Mouse (Mus musculus) hindbrain, embryonic 13.5 days (tissue): ENCODE data around the gene Accs. TPM values are rescaled to one million over a fixed set of nuclear protein-coding genes. Genes with fewer than 3 reads are reported as not detected.

ENCODE experiments used
- ATAC-seq: fragments of 200-750 bp; cut with Nextera tagmentation; 2 replicates; pipeline ENCODE4 v1.8.0; 2017; ENCODE audit warnings: moderate TSS enrichment; ENCODE audit not compliant: low FRiP score
- H3K27ac ChIP-seq: fragments of 300-500 bp; sonication (generic); 2 replicates; pipeline ENCODE4 v1.5.1; 2015; ENCODE audit warnings: inconsistent platforms, mild to moderate bottlenecking, moderate library complexity
- H3K27me3 ChIP-seq: fragments of 300-500 bp; sonication (generic); 2 replicates; pipeline ENCODE4 v1.6.1; 2015; ENCODE audit warnings: mild to moderate bottlenecking, inconsistent platforms
- H3K36me3 ChIP-seq: fragments of 300-500 bp; sonication (generic); 2 replicates; pipeline ENCODE4 v1.6.1; 2015; ENCODE audit warnings: mild to moderate bottlenecking, inconsistent platforms
- H3K4me1 ChIP-seq: fragments of 300-500 bp; sonication (generic); replicated peaks from 2 replicates; pipeline ENCODE4 v1.6.1; 2015; ENCODE audit warnings: inconsistent platforms
- H3K4me2 ChIP-seq: fragments of 300-500 bp; sonication (generic); 2 replicates; pipeline ENCODE4 v1.6.1; 2015; ENCODE audit warnings: inconsistent platforms, mild to moderate bottlenecking, moderate library complexity
- H3K4me3 ChIP-seq: fragments of 300-500 bp; sonication (generic); 2 replicates; pipeline ENCODE4 v1.5.1; 2015; ENCODE audit warnings: mild to moderate bottlenecking, inconsistent platforms
- H3K9ac ChIP-seq: fragments of 300-500 bp; sonication (generic); 2 replicates; pipeline ENCODE4 v1.6.1; 2015; ENCODE audit warnings: mild to moderate bottlenecking, inconsistent platforms
- H3K9me3 ChIP-seq: fragments of 300-500 bp; sonication (generic); 2 replicates; pipeline ENCODE4 v1.6.1; 2016; ENCODE audit warnings: inconsistent platforms
- WGBS: fragments of 180-500 bp; shearing (Covaris S2); methylation state at CpG from one replicate; pipeline ENCODE4 v1.1.7; 2015; 5-methylcytosine and 5-hydroxymethylcytosine counted together
- polyA plus RNA-seq: library from polyadenylated mRNA; unstranded; fragments of >200 nt; fragmentation: Nextera tagmentation; extraction: Ambion mirVana; gene quantifications from 2 replicates; pipeline ENCODE4 v1.2.1, GENCODE M21; 2015

Accs gene
- polyA plus RNA-seq, 1 experiment from 2014 or later = 6.2 TPM

DNA sequence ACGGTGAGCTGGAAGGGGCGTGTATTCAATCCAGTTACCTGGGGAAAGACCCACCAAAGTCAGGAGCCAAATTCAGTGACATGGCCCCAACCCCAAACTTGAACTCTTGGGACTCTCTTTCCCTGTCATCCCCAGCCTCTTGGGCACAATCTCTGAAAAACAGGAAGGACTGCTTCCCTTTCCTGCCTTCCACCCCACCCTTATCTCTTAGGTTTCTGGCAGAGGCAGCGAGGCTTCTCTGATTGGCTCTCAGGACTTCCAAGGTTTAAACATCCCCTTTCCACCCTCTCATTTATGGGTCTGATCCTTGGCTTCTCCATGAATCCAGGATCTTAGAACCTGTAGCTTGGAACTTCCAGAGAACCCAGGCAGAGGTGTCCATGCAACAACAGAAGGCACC is 8.4 kb downstream of the Accs start:
- 0 out of 2 replicates have a peak, but pooled peaks cover 3% of the 10 kb centered on the region for H3K9me3 ChIP-seq
- H3K27me3 ChIP-seq = no peaks in the 10 kb centered on the region
- 98% methylated on average over 3 of the region's 3 CpGs for WGBS
- H3K9ac ChIP-seq = no peak overlapping the region
- no peak for ATAC-seq
- peaks cover 94% of the 10 kb centered on the region for H3K36me3 ChIP-seq
- no peak overlapping the region for H3K4me2 ChIP-seq
- no peaks in the 10 kb centered on the region for H3K4me1 ChIP-seq
- no peak overlapping the region for H3K4me3 ChIP-seq
- H3K27ac ChIP-seq = no peak overlapping the region

- H3K9ac ChIP-seq = no peak overlapping the region
- peaks cover 94% of the 10 kb centered on the region for H3K36me3 ChIP-seq
- H3K27ac ChIP-seq = no peak overlapping the region
- no peaks in the 10 kb centered on the region for H3K4me1 ChIP-seq
- 0 out of 2 replicates have a peak, but pooled peaks cover 3% of the 10 kb centered on the region for H3K9me3 ChIP-seq
- H3K27me3 ChIP-seq = no peaks in the 10 kb centered on the region
- 86% methylated on average over 6 of the region's 6 CpGs for WGBS
- H3K4me2 ChIP-seq = no peak overlapping the region
- ATAC-seq = no peak
- H3K4me3 ChIP-seq = no peak overlapping the region
Observed at GRCm38 (mm10) chr2:93840109-93840508, 9.6 kb downstream of the Accs start.

GRCm38 (mm10) chr2:93838931-93839330 is 10.8 kb downstream of the Accs start:
- no peak overlapping the region for H3K4me3 ChIP-seq
- 91% methylated on average over 4 of the region's 4 CpGs for WGBS
- H3K9me3 ChIP-seq = 0 out of 2 replicates have a peak, but pooled peaks cover 3% of the 10 kb centered on the region
- no peak for ATAC-seq
- H3K4me2 ChIP-seq = no peak overlapping the region
- H3K27ac ChIP-seq = no peak overlapping the region
- H3K4me1 ChIP-seq = no peaks in the 10 kb centered on the region
- H3K36me3 ChIP-seq = peaks cover 93% of the 10 kb centered on the region
- no peak overlapping the region for H3K9ac ChIP-seq
- no peaks in the 10 kb centered on the region for H3K27me3 ChIP-seq

GRCm38 (mm10) chr2:93836232-93836785 is 13.4 kb downstream of the Accs start:
- ATAC-seq = no peak
- no peak overlapping the region for H3K9ac ChIP-seq
- no peaks in the 10 kb centered on the region for H3K27me3 ChIP-seq
- no peaks in the 10 kb centered on the region for H3K4me1 ChIP-seq
- 76% methylated on average over 13 of the region's 13 CpGs for WGBS
- H3K36me3 ChIP-seq = peaks cover 74% of the 10 kb centered on the region
- no peak overlapping the region for H3K4me2 ChIP-seq
- no peak overlapping the region for H3K27ac ChIP-seq
- H3K4me3 ChIP-seq = no peak overlapping the region
- H3K9me3 ChIP-seq = 0 out of 2 replicates have a peak, but pooled peaks cover 3% of the 10 kb centered on the region

DNA sequence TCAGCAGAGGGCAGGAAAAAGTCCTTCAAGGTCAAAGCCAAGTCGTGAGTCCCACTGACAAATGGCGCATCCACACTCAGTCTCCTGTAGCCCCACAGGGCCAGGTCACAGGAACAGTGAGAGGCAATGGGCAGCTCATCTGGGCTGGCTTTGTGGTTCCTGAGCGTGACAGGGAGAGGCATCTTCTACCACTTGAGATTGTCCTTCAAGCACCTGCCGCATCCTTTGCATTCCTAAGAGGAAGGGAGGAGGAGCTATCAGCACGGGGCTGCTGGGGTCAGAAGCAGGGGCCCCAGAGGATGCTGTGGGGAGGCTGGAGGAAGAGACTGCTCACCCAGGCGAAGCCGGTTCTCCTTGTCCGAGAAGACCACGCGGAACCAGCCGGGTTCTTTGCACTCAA is 14.1 kb downstream of the Accs start:
- 0 out of 2 replicates have a peak, but pooled peaks cover under 1% of the 10 kb centered on the region for H3K9me3 ChIP-seq
- H3K4me1 ChIP-seq = no peaks in the 10 kb centered on the region
- H3K27ac ChIP-seq = no peak overlapping the region
- no peaks in the 10 kb centered on the region for H3K27me3 ChIP-seq
- no peak overlapping the region for H3K9ac ChIP-seq
- 84% methylated on average over 11 of the region's 11 CpGs for WGBS
- H3K4me2 ChIP-seq = no peak overlapping the region
- no peak for ATAC-seq
- H3K36me3 ChIP-seq = peaks cover 66% of the 10 kb centered on the region
- no peak overlapping the region for H3K4me3 ChIP-seq

GRCm38 (mm10) chr2:93823519-93823918 is 26.2 kb downstream of the Accs start:
- no peaks in the 10 kb centered on the region for H3K9me3 ChIP-seq
- no peak overlapping the region for H3K4me3 ChIP-seq
- H3K9ac ChIP-seq = no peak overlapping the region
- H3K27me3 ChIP-seq = no peaks in the 10 kb centered on the region
- H3K4me2 ChIP-seq = no peak overlapping the region
- peaks cover 10% of the 10 kb centered on the region for H3K36me3 ChIP-seq
- 17% methylated on average over 8 of the region's 8 CpGs for WGBS
- ATAC-seq = no peak
- H3K4me1 ChIP-seq = peaks cover 24% of the 10 kb centered on the region
- no peak overlapping the region for H3K27ac ChIP-seq

DNA sequence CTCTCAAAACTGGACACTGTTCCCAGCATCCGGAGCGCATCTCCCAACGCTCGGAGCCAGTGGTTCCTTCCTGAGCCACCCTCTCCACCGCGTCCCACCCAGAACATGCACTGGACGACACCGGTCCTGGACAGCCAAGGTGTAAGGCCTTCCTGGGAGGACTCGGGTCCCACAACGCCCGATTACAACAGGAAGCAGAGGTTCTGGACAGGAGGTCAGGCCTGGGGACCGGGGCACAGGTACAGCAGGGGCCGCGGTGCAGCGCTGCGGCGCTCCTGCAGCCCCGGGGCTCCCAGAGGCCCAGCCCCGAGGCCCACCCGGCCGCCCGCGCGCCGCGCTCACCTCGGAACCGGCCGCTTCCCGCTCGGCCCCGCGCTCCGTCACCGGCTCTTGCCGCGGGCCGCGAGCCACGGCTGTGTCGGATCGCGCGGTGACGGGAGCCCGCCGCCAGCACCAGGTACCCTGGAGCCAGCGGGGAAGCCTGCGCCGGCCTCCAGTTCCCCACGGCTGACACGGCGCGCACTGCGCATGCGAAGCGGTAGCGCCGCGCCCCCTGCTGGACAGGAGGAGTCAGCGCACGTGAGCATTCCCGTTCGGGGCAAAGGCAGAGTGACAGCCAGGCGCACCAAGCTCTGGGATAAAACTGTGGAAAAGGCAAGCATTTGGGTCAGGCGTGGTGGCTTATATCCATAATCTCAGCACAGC is 27.5 kb downstream of the Accs start, which contains the start of gene Ext2:
Ext2 (minus strand) TSS at position 524 of the 705 bp plus-strand sequence.
- H3K27me3 ChIP-seq = no peaks in the 10 kb centered on the region
- ATAC-seq = peak; percentile 93
- peak within 1 kb of the TSS; percentile 80 for H3K4me3 ChIP-seq
- no peaks in the 10 kb centered on the region for H3K9me3 ChIP-seq
- H3K4me1 ChIP-seq = peaks cover 26% of the 10 kb centered on the region
- peak within 1 kb of the TSS; percentile 98 for H3K9ac ChIP-seq
- peaks cover 14% of the 10 kb centered on the region for H3K36me3 ChIP-seq
- WGBS = 2% methylated on average over 57 of the region's 66 CpGs
- H3K27ac ChIP-seq = no peak within 1 kb of the TSS
- peak within 1 kb of the TSS; percentile 70 for H3K4me2 ChIP-seq

GRCm38 (mm10) chr2:93817791-93818190 is 32.0 kb downstream of the Accs start:
- Histone ChIP-seq H3K4me3 (no peak overlapping the region), H3K4me2 (no peak overlapping the region), H3K9ac (no peak overlapping the region), H3K27me3 (no peaks in the 10 kb centered on the region), H3K27ac (no peak overlapping the region), H3K9me3 (no peaks in the 10 kb centered on the region), H3K4me1 (peaks cover 26% of the 10 kb centered on the region), H3K36me3 (peaks cover 22% of the 10 kb centered on the region)
- 94% methylated on average over 5 of the region's 5 CpGs for WGBS
- no peak for ATAC-seq

DNA sequence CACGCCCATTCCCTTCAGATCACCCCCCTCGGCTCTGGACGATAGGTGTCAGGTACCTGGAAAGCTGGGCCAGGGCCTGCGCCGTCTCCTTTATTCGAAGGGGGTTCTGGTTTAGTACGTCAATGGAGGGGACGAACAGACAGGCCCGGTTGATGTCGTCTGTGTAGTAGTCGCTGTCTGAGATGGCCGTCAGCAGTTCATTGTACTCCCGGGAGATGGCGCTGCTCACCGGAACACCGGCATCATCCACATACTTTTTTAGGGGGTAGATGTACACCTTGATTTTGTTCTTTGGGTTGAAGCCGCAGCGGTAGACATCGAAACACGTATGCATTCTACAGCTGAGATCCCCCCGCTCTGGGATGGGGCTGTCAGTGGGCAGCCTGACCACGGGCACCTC is 36.4 kb downstream of the Accs start:
- Histone ChIP-seq H3K4me1 (peaks cover 2% of the 10 kb centered on the region), H3K4me2 (no peak overlapping the region), H3K9me3 (no peaks in the 10 kb centered on the region), H3K27ac (no peak overlapping the region), H3K36me3 (peaks cover 51% of the 10 kb centered on the region), H3K9ac (no peak overlapping the region), H3K27me3 (no peaks in the 10 kb centered on the region), H3K4me3 (no peak overlapping the region)
- ATAC-seq = no peak
- WGBS = 94% methylated on average over 22 of the region's 22 CpGs

- ATAC-seq = no peak
- no peaks in the 10 kb centered on the region; the same call in none of the 2 replicates for H3K4me1 ChIP-seq
- peaks cover 61% of the 10 kb centered on the region for H3K36me3 ChIP-seq
- no peak overlapping the region for H3K4me2 ChIP-seq
- H3K27me3 ChIP-seq = no peaks in the 10 kb centered on the region
- H3K4me3 ChIP-seq = no peak overlapping the region
- H3K9ac ChIP-seq = no peak overlapping the region
- no peak overlapping the region for H3K27ac ChIP-seq
- H3K9me3 ChIP-seq = no peaks in the 10 kb centered on the region
- WGBS = 33% methylated on average over 4 of the region's 4 CpGs
Observed at GRCm38 (mm10) chr2:93811812-93812211, 37.9 kb downstream of the Accs start.

DNA sequence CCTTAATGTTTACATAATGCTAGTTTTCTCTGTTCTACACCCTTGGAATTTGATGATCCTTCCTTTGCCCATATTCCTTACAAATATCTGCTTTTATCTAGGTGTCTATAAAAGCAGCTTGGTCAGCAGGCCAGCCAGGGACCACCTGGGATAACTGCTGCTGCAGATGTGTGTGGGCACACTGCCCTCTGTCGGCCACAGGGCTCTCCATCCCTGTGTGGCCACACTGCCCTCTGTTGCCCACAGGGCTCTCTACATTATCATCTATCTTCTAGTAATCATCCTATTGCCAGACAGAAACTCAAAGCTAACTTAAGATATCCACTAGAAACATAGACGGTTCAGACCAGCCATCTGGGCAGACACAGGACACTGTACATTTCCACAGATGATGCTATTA is 39.8 kb downstream of the Accs start:
- no peak overlapping the region for H3K4me2 ChIP-seq
- peaks cover 80% of the 10 kb centered on the region for H3K36me3 ChIP-seq
- WGBS = 16% methylated on average over 2 of the region's 2 CpGs
- no peak overlapping the region for H3K27ac ChIP-seq
- H3K4me3 ChIP-seq = no peak overlapping the region
- ATAC-seq = no peak
- H3K4me1 ChIP-seq = no peaks in the 10 kb centered on the region
- no peak overlapping the region for H3K9ac ChIP-seq
- H3K27me3 ChIP-seq = no peaks in the 10 kb centered on the region
- H3K9me3 ChIP-seq = no peaks in the 10 kb centered on the region

DNA sequence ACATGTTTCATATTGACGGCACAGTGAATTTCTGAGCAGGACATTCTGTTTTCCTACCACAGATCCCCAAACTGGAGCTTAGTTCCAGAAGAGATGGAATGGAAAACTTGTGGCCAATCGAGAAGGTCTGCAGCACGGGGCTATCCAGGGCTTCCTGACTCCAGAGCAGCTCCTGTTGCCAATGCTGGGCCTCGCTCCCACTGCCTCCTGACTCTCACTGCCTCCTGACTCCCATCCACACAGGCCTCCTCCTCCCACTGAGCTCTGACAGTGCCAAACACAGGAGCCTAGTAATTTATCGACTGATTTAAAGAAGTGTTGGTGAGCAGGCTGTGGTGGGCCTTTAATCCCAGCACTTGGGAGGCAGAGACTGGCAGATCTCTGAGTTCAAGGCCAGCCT is 41.7 kb downstream of the Accs start:
- Histone ChIP-seq H3K4me1 (no peaks in the 10 kb centered on the region), H3K36me3 (peaks cover 91% of the 10 kb centered on the region), H3K27me3 (no peaks in the 10 kb centered on the region), H3K9me3 (no peaks in the 10 kb centered on the region), H3K27ac (no peak overlapping the region), H3K9ac (no peak overlapping the region), H3K4me2 (no peak overlapping the region), H3K4me3 (no peak overlapping the region)
- 88% methylated on average over 5 of the region's 5 CpGs for WGBS
- no peak for ATAC-seq

DNA sequence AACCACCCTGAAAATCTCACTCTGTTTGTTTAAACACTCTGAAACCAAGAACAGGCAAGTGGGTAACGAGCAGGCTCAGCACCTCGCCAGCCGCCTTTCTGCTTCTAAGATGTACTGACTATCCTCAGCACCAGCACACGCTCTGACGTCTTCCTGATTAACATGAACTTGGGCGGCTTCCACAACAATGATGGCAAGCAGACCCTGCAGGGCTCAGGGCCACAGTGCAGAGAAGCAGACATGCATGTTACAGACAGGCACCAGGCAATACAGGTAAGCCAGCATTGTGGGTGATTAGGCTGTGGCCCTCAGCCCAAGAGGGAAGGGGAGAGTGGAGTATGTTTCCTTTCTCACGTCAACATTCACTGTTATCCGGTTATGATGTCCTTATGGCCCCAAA is 42.3 kb downstream of the Accs start:
- no peak for ATAC-seq
- H3K4me2 ChIP-seq = no peak overlapping the region
- H3K4me3 ChIP-seq = no peak overlapping the region
- no peak overlapping the region for H3K9ac ChIP-seq
- H3K9me3 ChIP-seq = no peaks in the 10 kb centered on the region
- H3K4me1 ChIP-seq = no peaks in the 10 kb centered on the region
- H3K27ac ChIP-seq = no peak overlapping the region
- H3K27me3 ChIP-seq = no peaks in the 10 kb centered on the region
- peaks cover 89% of the 10 kb centered on the region for H3K36me3 ChIP-seq
- 82% methylated on average over 8 of the region's 8 CpGs for WGBS
